Mouse (Mus musculus): ENCODE data around the gene Fam160b1. TPM values are rescaled to one million over a fixed set of nuclear protein-coding genes. Genes with fewer than 3 reads are reported as not detected.
A peak's percentile ranks its signal among the peaks of the same experiment; 100 is the strongest.

Gene Fam160b1
- polyA plus RNA-seq, 1 experiment from 2014 or later: 12.9 TPM

DNA sequence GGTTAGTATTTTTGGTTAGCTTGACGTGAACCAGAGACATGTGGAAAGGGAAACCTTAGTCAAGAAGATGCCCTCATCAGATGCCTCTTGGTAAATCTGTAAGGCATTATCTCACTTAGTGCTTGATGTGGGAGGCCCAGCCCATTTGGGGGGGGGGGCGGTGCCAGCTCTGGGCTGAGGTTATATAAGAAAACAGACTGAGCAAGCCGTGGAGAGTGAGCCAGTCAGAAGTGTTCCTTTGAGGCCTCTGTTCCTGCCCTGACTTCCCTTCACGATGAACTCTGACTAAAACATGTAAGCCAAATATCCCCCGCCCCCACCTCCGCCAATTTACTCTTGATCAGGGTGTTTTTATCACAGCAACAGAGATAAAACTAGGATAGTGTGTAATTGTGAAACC, 69.4 kb downstream of the Fam160b1 start:
- Histone ChIP-seq H3K36me3 (no peaks in the 10 kb centered on the region), H3K4me2 (no peak overlapping the region), H3K27ac (replicated peaks) (no peak overlapping the region), H3K4me3 (replicated peaks) (no peak overlapping the region), H3K4me1 (peaks cover 18% of the 10 kb centered on the region), H3K9ac (replicated peaks) (no peak overlapping the region), H3K27me3 (replicated peaks) (no peaks in the 10 kb centered on the region), H3K9me3 (replicated peaks) (no peaks in the 10 kb centered on the region)
- ATAC-seq (ENCODE audit: low FRiP score): no peak
- WGBS: 83% methylated on average over 6 of the region's 6 CpGs

DNA sequence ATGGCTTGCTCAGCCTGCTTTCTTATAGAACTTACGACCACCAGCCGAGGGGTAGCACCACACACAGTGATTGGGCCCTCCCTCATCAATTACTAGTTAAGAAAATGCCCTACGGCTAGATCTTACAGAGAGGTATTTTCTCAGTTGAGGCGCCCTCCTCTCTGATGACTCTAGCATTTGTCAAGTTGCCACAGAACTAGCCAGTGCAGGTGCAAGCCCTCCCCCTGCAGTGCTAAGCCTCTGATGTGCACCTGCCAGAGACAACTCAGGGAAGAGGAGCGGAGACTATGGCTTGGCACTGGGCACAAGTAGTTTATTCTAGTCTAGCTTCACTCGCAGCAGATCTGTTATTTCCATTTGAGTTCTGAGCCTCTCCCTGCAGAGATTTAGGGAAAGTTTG, 71.0 kb downstream of the Fam160b1 start:
- ATAC-seq (ENCODE audit: low FRiP score): no peak
- H3K9ac ChIP-seq (replicated peaks): no peak overlapping the region
- 28% methylated on average over 6 of the region's 6 CpGs for WGBS
- peaks cover 18% of the 10 kb centered on the region for H3K4me1 ChIP-seq
- no peaks in the 10 kb centered on the region for H3K27me3 ChIP-seq (replicated peaks)
- H3K27ac ChIP-seq (replicated peaks): no peak overlapping the region
- H3K36me3 ChIP-seq: no peaks in the 10 kb centered on the region
- no peaks in the 10 kb centered on the region for H3K9me3 ChIP-seq (replicated peaks)
- no peak overlapping the region for H3K4me2 ChIP-seq
- no peak overlapping the region for H3K4me3 ChIP-seq (replicated peaks)

DNA sequence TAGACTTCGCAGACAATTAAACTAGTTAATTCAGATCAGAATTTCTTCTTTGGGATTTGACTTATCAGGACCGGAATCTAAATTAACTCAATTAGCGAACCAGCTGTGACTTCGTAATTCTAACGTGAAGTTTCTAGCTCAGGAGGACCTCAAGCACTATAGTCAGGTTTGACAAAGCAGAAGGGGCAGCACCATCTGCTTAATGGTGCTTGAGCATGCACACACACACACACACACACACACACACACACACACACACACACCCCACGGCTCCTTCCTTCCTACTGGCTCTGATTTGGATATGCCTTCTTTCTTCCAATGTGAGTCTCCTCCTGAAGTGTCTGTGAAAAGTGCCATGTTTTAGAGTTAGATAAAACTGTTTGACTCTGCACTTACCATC, 73.5 kb downstream of the Fam160b1 start:
- Histone ChIP-seq H3K4me2 (no peak overlapping the region), H3K9me3 (replicated peaks) (no peaks in the 10 kb centered on the region), H3K27ac (replicated peaks) (no peak overlapping the region), H3K4me1 (peaks cover 18% of the 10 kb centered on the region), H3K36me3 (no peaks in the 10 kb centered on the region), H3K4me3 (replicated peaks) (no peak overlapping the region), H3K27me3 (replicated peaks) (no peaks in the 10 kb centered on the region), H3K9ac (replicated peaks) (no peak overlapping the region)
- peak; percentile 61; the same call in 1 of the 2 replicates for ATAC-seq (ENCODE audit: low FRiP score)
- 26% methylated on average over 6 of the region's 6 CpGs for WGBS

DNA sequence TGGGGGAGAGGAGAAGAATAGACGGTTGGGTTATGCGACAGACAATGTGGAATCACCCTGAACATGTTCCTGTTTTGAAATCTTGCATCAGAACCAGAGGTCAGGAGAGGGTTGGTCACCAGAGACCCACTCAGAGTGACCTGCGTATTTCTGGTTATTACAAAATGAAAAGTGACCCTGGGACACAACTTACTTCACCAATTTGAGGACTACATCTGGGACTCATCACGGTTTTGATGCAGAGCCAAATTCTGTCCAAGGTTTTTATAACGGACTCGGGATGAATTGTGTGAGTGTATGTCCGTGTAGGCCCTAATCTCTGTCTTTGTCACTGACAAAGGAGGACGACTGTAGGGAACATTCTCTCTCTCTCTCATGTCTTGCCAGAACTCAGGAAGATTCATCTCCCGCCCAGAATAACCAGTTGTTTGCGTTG, 76.1 kb downstream of the Fam160b1 start:
- H3K4me3 ChIP-seq (replicated peaks): no peak overlapping the region
- 0 out of 2 replicates have a peak, but pooled peaks cover 6% of the 10 kb centered on the region for H3K27me3 ChIP-seq (replicated peaks)
- H3K4me1 ChIP-seq: peaks cover 26% of the 10 kb centered on the region
- H3K4me2 ChIP-seq: no peak overlapping the region
- 57% methylated on average over 10 of the region's 10 CpGs for WGBS
- ATAC-seq (ENCODE audit: low FRiP score): no peak
- H3K9ac ChIP-seq (replicated peaks): no peak overlapping the region
- H3K36me3 ChIP-seq: no peaks in the 10 kb centered on the region
- H3K27ac ChIP-seq (replicated peaks): no peak overlapping the region
- no peaks in the 10 kb centered on the region for H3K9me3 ChIP-seq (replicated peaks)

DNA sequence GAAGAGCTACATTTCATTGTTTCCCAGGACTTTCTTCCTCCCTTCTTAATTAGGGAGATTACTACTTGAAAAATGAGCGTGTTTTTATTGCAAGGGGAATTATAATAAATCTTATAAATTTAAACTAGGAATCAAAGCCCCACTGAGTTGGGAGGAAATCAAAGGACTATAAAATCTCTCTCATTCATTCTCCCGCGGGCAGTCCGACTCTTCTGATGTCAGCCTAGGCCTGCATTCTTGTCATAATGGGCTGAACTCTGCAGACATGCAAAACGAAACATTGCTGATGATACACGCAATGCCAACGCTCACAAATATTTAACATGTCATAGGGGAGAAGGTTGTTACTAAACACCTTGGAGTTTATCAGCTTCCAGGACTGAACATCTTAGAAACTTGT, 76.6 kb downstream of the Fam160b1 start:
- H3K27ac ChIP-seq (replicated peaks): no peak overlapping the region
- H3K4me1 ChIP-seq: peaks cover 27% of the 10 kb centered on the region
- 0 out of 2 replicates have a peak, but pooled peaks cover 6% of the 10 kb centered on the region for H3K27me3 ChIP-seq (replicated peaks)
- no peak overlapping the region for H3K4me3 ChIP-seq (replicated peaks)
- no peaks in the 10 kb centered on the region for H3K36me3 ChIP-seq
- WGBS: 45% methylated on average over 7 of the region's 7 CpGs
- ATAC-seq (ENCODE audit: low FRiP score): no peak
- no peak overlapping the region for H3K4me2 ChIP-seq
- no peak overlapping the region for H3K9ac ChIP-seq (replicated peaks)
- H3K9me3 ChIP-seq (replicated peaks): no peaks in the 10 kb centered on the region

Other genes with a start within 250 kb of the Fam160b1 start
- gene Ablim1, start 45.8 kb upstream of the Fam160b1 start, polyA plus RNA-seq (2015; fragmentation: Nextera tagmentation; extraction: Ambion mirVana): 58.6 and 58.7 TPM in 2 replicates
- 14.9 and 17.8 TPM in 2 replicates for gene Trub1, start 92.2 kb downstream of the Fam160b1 start, polyA plus RNA-seq (2015; fragmentation: Nextera tagmentation; extraction: Ambion mirVana)